Mouse (Mus musculus): ENCODE measurements around the gene Ints1.
A peak's percentile ranks its signal among the peaks of the same experiment; 100 is the strongest.

Ints1 gene

GRCm38 (mm10) chr5:139775216-139775926 lies at the start of gene Ints1:
TSS of gene Ints1 (minus strand) at chr5:139775674.
- peak; percentile 94 to 96 for DNase-seq

GRCm38 (mm10) chr5:139824531-139824930 lies 49.1 kb upstream of the Ints1 start:
- no peak for DNase-seq

- no peak for DNase-seq
These were observed 46.3 kb upstream of the Ints1 start for GRCm38 (mm10) chr5:139821466-139822459.

GRCm38 (mm10) chr5:139819538-139820181 lies 44.2 kb upstream of the Ints1 start, which contains the start of gene Tmem184a:
TSS of gene Tmem184a (minus strand) at chr5:139819917.
- DNase-seq, result no peak

GRCm38 (mm10) chr5:139818801-139819200 lies 43.3 kb upstream of the Ints1 start:
- peak in 1 of 2 experiments; percentile 63 for DNase-seq

- no peak for DNase-seq
These were observed 42.6 kb upstream of the Ints1 start for GRCm38 (mm10) chr5:139818056-139818455.

- DNase-seq, result no peak
These were observed 41.8 kb upstream of the Ints1 start for GRCm38 (mm10) chr5:139817292-139817691.

GRCm38 (mm10) chr5:139816445-139816844 lies 41.0 kb upstream of the Ints1 start:
- DNase-seq, result no peak

GRCm38 (mm10) chr5:139815964-139816363 lies 40.5 kb upstream of the Ints1 start:
- peak; percentile 31 to 62 for DNase-seq

- peak; percentile 75 to 88 for DNase-seq
These were observed 38.5 kb upstream of the Ints1 start for GRCm38 (mm10) chr5:139813963-139814381.

- DNase-seq, result no peak
These were observed 37.6 kb upstream of the Ints1 start for GRCm38 (mm10) chr5:139813126-139813490.

- DNase-seq, result no peak
These were observed 37.1 kb upstream of the Ints1 start for GRCm38 (mm10) chr5:139812398-139813125.

GRCm38 (mm10) chr5:139811677-139812397 lies 36.4 kb upstream of the Ints1 start:
- no peak for DNase-seq

GRCm38 (mm10) chr5:139809397-139809796 lies 33.9 kb upstream of the Ints1 start:
- peak in 1 of 2 experiments; percentile 18 for DNase-seq

GRCm38 (mm10) chr5:139805924-139806323 lies 30.4 kb upstream of the Ints1 start:
- no peak for DNase-seq

- no peak for DNase-seq
These were observed 29.2 kb upstream of the Ints1 start for GRCm38 (mm10) chr5:139804573-139805111.

GRCm38 (mm10) chr5:139804107-139804551 lies 28.7 kb upstream of the Ints1 start:
- no peak for DNase-seq

GRCm38 (mm10) chr5:139803601-139804102 lies 28.2 kb upstream of the Ints1 start:
- peak; percentile 81 to 86 for DNase-seq

GRCm38 (mm10) chr5:139803165-139803564 lies 27.7 kb upstream of the Ints1 start:
- no peak for DNase-seq

GRCm38 (mm10) chr5:139801880-139802279 lies 26.4 kb upstream of the Ints1 start:
- no peak for DNase-seq

GRCm38 (mm10) chr5:139801231-139801630 lies 25.8 kb upstream of the Ints1 start:
- no peak for DNase-seq
